Mouse (Mus musculus): ENCODE data around the gene Cox8b. TPM values are rescaled to one million over a fixed set of nuclear protein-coding genes. Genes with fewer than 3 reads are reported as not detected.

Gene Cox8b
- polyA plus RNA-seq, 1 experiment from 2014 or later: 0.91 TPM

- peaks cover 42% of the 10 kb centered on the region for H3K4me1 ChIP-seq (replicated peaks)
- peak within 1 kb of the TSS; percentile 93 for H3K27ac ChIP-seq (replicated peaks)
- peaks cover 65% of the 10 kb centered on the region for H3K36me3 ChIP-seq
- H3K4me2 ChIP-seq: peak within 1 kb of the TSS; percentile 99
- H3K4me3 ChIP-seq: peak within 1 kb of the TSS; percentile 67
- WGBS: 40% methylated on average over 40 of the region's 40 CpGs
- no peaks in the 10 kb centered on the region for H3K27me3 ChIP-seq
- H3K9ac ChIP-seq: peak within 1 kb of the TSS; percentile 95
- H3K9me3 ChIP-seq: no peaks in the 10 kb centered on the region
- peak; percentile 54 for ATAC-seq (ENCODE audit: low read depth)
Measured at GRCm38 (mm10) chr7:140857550-140858505, 42.4 kb downstream of the Cox8b start, which contains the start of gene Bet1l. TSS of gene Bet1l (minus strand) at chr7:140857577.

GRCm38 (mm10) chr7:140856785-140857549 is 43.3 kb downstream of the Cox8b start, which contains the start of gene Ric8a:
TSS of gene Ric8a (plus strand) at chr7:140856957.
- WGBS: under 1% methylated on average over 50 of the region's 50 CpGs
- H3K4me1 ChIP-seq (replicated peaks): peaks cover 42% of the 10 kb centered on the region
- peak within 1 kb of the TSS; percentile 67 for H3K4me3 ChIP-seq
- H3K27ac ChIP-seq (replicated peaks): peak within 1 kb of the TSS; percentile 93
- peaks cover 65% of the 10 kb centered on the region for H3K36me3 ChIP-seq
- ATAC-seq (ENCODE audit: low read depth): peak; percentile 80
- H3K4me2 ChIP-seq: peak within 1 kb of the TSS; percentile 99
- no peaks in the 10 kb centered on the region for H3K27me3 ChIP-seq
- peak within 1 kb of the TSS; percentile 95 for H3K9ac ChIP-seq
- no peaks in the 10 kb centered on the region for H3K9me3 ChIP-seq

GRCm38 (mm10) chr7:140855860-140856784 is 44.1 kb downstream of the Cox8b start, which contains the start of gene Gm45785:
TSS of gene Gm45785 (minus strand) at chr7:140856331.
- peak within 1 kb of the TSS; percentile 95 for H3K9ac ChIP-seq
- peak within 1 kb of the TSS; percentile 93 for H3K27ac ChIP-seq (replicated peaks)
- no peaks in the 10 kb centered on the region for H3K27me3 ChIP-seq
- peak; percentile 83 for ATAC-seq (ENCODE audit: low read depth)
- no peaks in the 10 kb centered on the region for H3K9me3 ChIP-seq
- H3K4me2 ChIP-seq: peak within 1 kb of the TSS; percentile 99
- under 1% methylated on average over 51 of the region's 51 CpGs for WGBS
- H3K4me1 ChIP-seq (replicated peaks): peaks cover 42% of the 10 kb centered on the region
- H3K36me3 ChIP-seq: peaks cover 64% of the 10 kb centered on the region
- H3K4me3 ChIP-seq: peak within 1 kb of the TSS; percentile 67

- Histone ChIP-seq H3K36me3 (peaks cover 59% of the 10 kb centered on the region), H3K4me2 (peak overlapping the region; percentile 99), H3K9ac (peak overlapping the region; percentile 95), H3K27ac (replicated peaks) (0 out of 2 replicates have a peak overlapping the region, but pooled peaks have one; percentile 93), H3K4me1 (replicated peaks) (peaks cover 38% of the 10 kb centered on the region), H3K27me3 (no peaks in the 10 kb centered on the region), H3K4me3 (peak overlapping the region; percentile 67), H3K9me3 (no peaks in the 10 kb centered on the region)
- WGBS: 76% methylated on average over 9 of the region's 9 CpGs
- no peak for ATAC-seq (ENCODE audit: low read depth)
Measured at GRCm38 (mm10) chr7:140855181-140855580, 45.1 kb downstream of the Cox8b start.

GRCm38 (mm10) chr7:140854483-140854882 is 45.8 kb downstream of the Cox8b start:
- peaks cover 31% of the 10 kb centered on the region for H3K4me1 ChIP-seq (replicated peaks)

GRCm38 (mm10) chr7:140853386-140853785 is 46.9 kb downstream of the Cox8b start:
- Histone ChIP-seq H3K36me3 (peaks cover 43% of the 10 kb centered on the region), H3K9me3 (no peaks in the 10 kb centered on the region), H3K4me3 (no peak overlapping the region), H3K27me3 (no peaks in the 10 kb centered on the region), H3K27ac (replicated peaks) (no peak overlapping the region), H3K9ac (no peak overlapping the region), H3K4me2 (no peak overlapping the region), H3K4me1 (replicated peaks) (peaks cover 20% of the 10 kb centered on the region)
- 86% methylated on average over 9 of the region's 9 CpGs for WGBS
- ATAC-seq (ENCODE audit: low read depth): no peak

More at GRCm38 (mm10) chr7:140854483-140854882, 45.8 kb downstream of the Cox8b start:
- Histone ChIP-seq H3K9ac (no peak overlapping the region), H3K27me3 (no peaks in the 10 kb centered on the region), H3K4me3 (peak overlapping the region; percentile 67; the same call in 1 of the 2 replicates), H3K4me2 (peak overlapping the region; percentile 99), H3K36me3 (peaks cover 54% of the 10 kb centered on the region), H3K9me3 (no peaks in the 10 kb centered on the region), H3K27ac (replicated peaks) (no peak overlapping the region)
- 94% methylated on average over 18 of the region's 18 CpGs for WGBS
- ATAC-seq (ENCODE audit: low read depth): no peak

GRCm38 (mm10) chr7:140851916-140852315 is 48.3 kb downstream of the Cox8b start:
- peaks cover 4% of the 10 kb centered on the region; the same call in 1 of the 2 replicates for H3K27me3 ChIP-seq
- H3K4me2 ChIP-seq: no peak overlapping the region
- WGBS: 94% methylated on average over 4 of the region's 4 CpGs
- no peak overlapping the region for H3K4me3 ChIP-seq
- H3K9ac ChIP-seq: no peak overlapping the region
- no peaks in the 10 kb centered on the region for H3K9me3 ChIP-seq
- peaks cover 41% of the 10 kb centered on the region for H3K36me3 ChIP-seq
- H3K4me1 ChIP-seq (replicated peaks): peaks cover 12% of the 10 kb centered on the region
- no peak for ATAC-seq (ENCODE audit: low read depth)
- H3K27ac ChIP-seq (replicated peaks): no peak overlapping the region

Other genes starting within 250 kb of the Cox8b start
- gene Olfr539, start 240.5 kb downstream of the Cox8b start, polyA plus RNA-seq (2015; fragmentation: Nextera tagmentation; extraction: Ambion mirVana): 0.07 TPM in 1 of 2 replicates, not detected in the other
- not detected in 2 replicates for gene Olfr45, start 218.5 kb downstream of the Cox8b start, polyA plus RNA-seq (2015; fragmentation: Nextera tagmentation; extraction: Ambion mirVana)
- not detected in 2 replicates for gene Olfr541, start 203.2 kb downstream of the Cox8b start, polyA plus RNA-seq (2015; fragmentation: Nextera tagmentation; extraction: Ambion mirVana)
- gene Cyp2e1, start 136.7 kb downstream of the Cox8b start, polyA plus RNA-seq (2015; fragmentation: Nextera tagmentation; extraction: Ambion mirVana): not detected in 2 replicates
- 0.13 and 0.41 TPM in 2 replicates for gene Syce1, start 112.6 kb downstream of the Cox8b start, polyA plus RNA-seq (2015; fragmentation: Nextera tagmentation; extraction: Ambion mirVana)
- gene Zfp941, start 78.3 kb downstream of the Cox8b start, polyA plus RNA-seq (2015; fragmentation: Nextera tagmentation; extraction: Ambion mirVana): 21.5 and 24.8 TPM in 2 replicates
- gene Urah, start 65.4 kb downstream of the Cox8b start, polyA plus RNA-seq (2015; fragmentation: Nextera tagmentation; extraction: Ambion mirVana): not detected in 2 replicates
- gene Scgb1c1, start 54.9 kb downstream of the Cox8b start, polyA plus RNA-seq (2015; fragmentation: Nextera tagmentation; extraction: Ambion mirVana): not detected in 2 replicates
- gene Odf3, start 52.6 kb downstream of the Cox8b start, polyA plus RNA-seq (2015; fragmentation: Nextera tagmentation; extraction: Ambion mirVana): not detected in 2 replicates
- 1.4 TPM in 1 of 2 replicates, not detected in the other for gene Gm45785, start 44.1 kb downstream of the Cox8b start, polyA plus RNA-seq (2015; fragmentation: Nextera tagmentation; extraction: Ambion mirVana)
- gene Ric8a, start 43.5 kb downstream of the Cox8b start, polyA plus RNA-seq (2015; fragmentation: Nextera tagmentation; extraction: Ambion mirVana): 99.1 and 107 TPM in 2 replicates
- 42.4 and 48.1 TPM in 2 replicates for gene Bet1l, start 42.9 kb downstream of the Cox8b start, polyA plus RNA-seq (2015; fragmentation: Nextera tagmentation; extraction: Ambion mirVana)
- 258 and 283 TPM in 2 replicates for gene Psmd13, start 18.5 kb downstream of the Cox8b start, polyA plus RNA-seq (2015; fragmentation: Nextera tagmentation; extraction: Ambion mirVana)
- 42.3 and 46.8 TPM in 2 replicates for gene Sirt3, start 18.1 kb downstream of the Cox8b start, polyA plus RNA-seq (2015; fragmentation: Nextera tagmentation; extraction: Ambion mirVana)
- gene Nlrp6, start 20.5 kb upstream of the Cox8b start, polyA plus RNA-seq (2015; fragmentation: Nextera tagmentation; extraction: Ambion mirVana): 0.10 and 0.18 TPM in 2 replicates
- gene Pgghg, start 40.9 kb upstream of the Cox8b start, polyA plus RNA-seq (2015; fragmentation: Nextera tagmentation; extraction: Ambion mirVana): 7.6 and 8.2 TPM in 2 replicates
- gene Ifitm5, start 49.8 kb upstream of the Cox8b start, polyA plus RNA-seq (2015; fragmentation: Nextera tagmentation; extraction: Ambion mirVana): 1.4 and 2.1 TPM in 2 replicates
- gene Gm45717, start 55.5 kb upstream of the Cox8b start, polyA plus RNA-seq (2015; fragmentation: Nextera tagmentation; extraction: Ambion mirVana): not detected in 2 replicates
- gene Ifitm2, start 55.5 kb upstream of the Cox8b start, polyA plus RNA-seq (2015; fragmentation: Nextera tagmentation; extraction: Ambion mirVana): 271 and 311 TPM in 2 replicates
- 20.3 and 26.7 TPM in 2 replicates for gene Ifitm1, start 66.8 kb upstream of the Cox8b start, polyA plus RNA-seq (2015; fragmentation: Nextera tagmentation; extraction: Ambion mirVana)
- 35.9 and 40.0 TPM in 2 replicates for gene Ifitm3, start 110.3 kb upstream of the Cox8b start, polyA plus RNA-seq (2015; fragmentation: Nextera tagmentation; extraction: Ambion mirVana)
- gene Ifitm6, start 117.5 kb upstream of the Cox8b start, polyA plus RNA-seq (2015; fragmentation: Nextera tagmentation; extraction: Ambion mirVana): 0.63 and 0.81 TPM in 2 replicates
- gene Gm17387, start 128.7 kb upstream of the Cox8b start, polyA plus RNA-seq (2015; fragmentation: Nextera tagmentation; extraction: Ambion mirVana): not detected in 2 replicates
- 39.2 and 41.0 TPM in 2 replicates for gene B4galnt4, start 160.7 kb upstream of the Cox8b start, polyA plus RNA-seq (2015; fragmentation: Nextera tagmentation; extraction: Ambion mirVana)
- gene Pkp3, start 177.8 kb upstream of the Cox8b start, polyA plus RNA-seq (2015; fragmentation: Nextera tagmentation; extraction: Ambion mirVana): 0.38 and 1.2 TPM in 2 replicates
- 1.5 and 3.5 TPM in 2 replicates for gene Sigirr, start 200.1 kb upstream of the Cox8b start, polyA plus RNA-seq (2015; fragmentation: Nextera tagmentation; extraction: Ambion mirVana)
- 0.27 TPM in 1 of 2 replicates, not detected in the other for gene Ano9, start 217.4 kb upstream of the Cox8b start, polyA plus RNA-seq (2015; fragmentation: Nextera tagmentation; extraction: Ambion mirVana)
- 63.5 and 77.7 TPM in 2 replicates for gene Ptdss2, start 221.9 kb upstream of the Cox8b start, polyA plus RNA-seq (2015; fragmentation: Nextera tagmentation; extraction: Ambion mirVana)

Data from neural tube, embryonic 13.5 days (tissue).